Mouse (Mus musculus): ENCODE measurements around the gene Hc.
A peak's percentile ranks its signal among the peaks of the same experiment; 100 is the strongest.

DNA sequence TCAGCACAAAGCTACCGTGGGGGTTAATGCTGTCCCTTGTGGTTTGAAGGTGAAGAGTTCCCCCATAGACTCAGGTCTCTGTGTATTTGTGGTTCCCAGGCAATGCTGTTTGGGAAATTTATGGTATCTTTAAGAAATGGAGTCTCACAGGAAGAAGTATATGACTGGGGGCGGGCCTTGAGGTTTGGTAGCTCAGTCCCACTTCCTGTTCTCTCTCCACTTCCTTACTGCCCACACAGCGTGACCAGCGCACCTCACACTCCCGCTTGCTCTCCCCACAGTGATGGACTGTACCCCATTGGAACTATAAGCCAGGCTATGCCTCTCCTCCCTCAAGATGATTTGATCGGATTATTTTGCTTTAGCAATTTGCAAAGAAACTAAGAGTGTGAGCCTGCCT is 84.8 kb downstream of the Hc start:
- TF ChIP-seq ZKSCAN1 (IDR thresholded peaks at IDR 0.05; ENCODE audit: borderline replicate concordance, low read depth, low read length) (no peak), E2F4 (IDR thresholded peaks at IDR 0.05; ENCODE audit: insufficient replicate concordance, low read depth, low read length) (no peak), POLR2A (IDR thresholded peaks at IDR 0.05; ENCODE audit: low read depth, low read length) (peak; percentile 52; the same call in 1 of the 2 replicates), SIN3A (IDR thresholded peaks at IDR 0.05; ENCODE audit: low read length) (no peak), HCFC1 (IDR thresholded peaks at IDR 0.05; ENCODE audit: low read depth, low read length) (peak; percentile 62; the same call in 1 of the 2 replicates), MAX (IDR thresholded peaks at IDR 0.05; ENCODE audit: low read length) (no peak), UBTF (IDR thresholded peaks at IDR 0.05; ENCODE audit: low read depth, low read length) (no peak), ELF1 (IDR thresholded peaks at IDR 0.05; ENCODE audit: low read depth, low read length) (peak; percentile 85), ZC3H11A (IDR thresholded peaks at IDR 0.05; ENCODE audit: low read depth, low read length) (no peak), KAT2A (IDR thresholded peaks at IDR 0.05; ENCODE audit: insufficient replicate concordance, low read length) (no peak), BHLHE40 (IDR thresholded peaks at IDR 0.05; ENCODE audit: low read depth, low read length) (0 out of 2 replicates have a peak, but pooled peaks have one; percentile 33), CTCF (conservative IDR thresholded peaks at IDR 0.05 in 1 of 2, IDR thresholded peaks at IDR 0.05 in 1 of 2; ENCODE audit: low read depth in 2 of 2, low read length in 2 of 2) (no peak), CHD1 (IDR thresholded peaks at IDR 0.05; ENCODE audit: low read depth, low read length) (no peak)
